Mouse (Mus musculus) testis, adult 2 months (tissue): ENCODE measurements at regions not wholly inside any gene's neighbourhood (a gene's known extent, or its start where the extent isn't known, plus 50 kb on each side); places are given as distances from the start of the nearest gene placed in this dataset.

Experiments used
- CTCF ChIP-seq: fragments of 200-500 bp; IDR thresholded peaks from 2 replicates; pipeline ENCODE4 v1.5.1; 2012; ENCODE audit warnings: low read depth, mild to moderate bottlenecking, inconsistent platforms, low read length, moderate library complexity; ENCODE audit not compliant: control insufficient read depth, insufficient read depth, insufficient replicate concordance
- POLR2A ChIP-seq: fragments of 200-500 bp; IDR thresholded peaks from 2 replicates; pipeline ENCODE4 v1.6.1; 2012; ENCODE audit warnings: low read depth, mild to moderate bottlenecking, inconsistent platforms, low read length, moderate library complexity; ENCODE audit not compliant: control insufficient read depth

DNA sequence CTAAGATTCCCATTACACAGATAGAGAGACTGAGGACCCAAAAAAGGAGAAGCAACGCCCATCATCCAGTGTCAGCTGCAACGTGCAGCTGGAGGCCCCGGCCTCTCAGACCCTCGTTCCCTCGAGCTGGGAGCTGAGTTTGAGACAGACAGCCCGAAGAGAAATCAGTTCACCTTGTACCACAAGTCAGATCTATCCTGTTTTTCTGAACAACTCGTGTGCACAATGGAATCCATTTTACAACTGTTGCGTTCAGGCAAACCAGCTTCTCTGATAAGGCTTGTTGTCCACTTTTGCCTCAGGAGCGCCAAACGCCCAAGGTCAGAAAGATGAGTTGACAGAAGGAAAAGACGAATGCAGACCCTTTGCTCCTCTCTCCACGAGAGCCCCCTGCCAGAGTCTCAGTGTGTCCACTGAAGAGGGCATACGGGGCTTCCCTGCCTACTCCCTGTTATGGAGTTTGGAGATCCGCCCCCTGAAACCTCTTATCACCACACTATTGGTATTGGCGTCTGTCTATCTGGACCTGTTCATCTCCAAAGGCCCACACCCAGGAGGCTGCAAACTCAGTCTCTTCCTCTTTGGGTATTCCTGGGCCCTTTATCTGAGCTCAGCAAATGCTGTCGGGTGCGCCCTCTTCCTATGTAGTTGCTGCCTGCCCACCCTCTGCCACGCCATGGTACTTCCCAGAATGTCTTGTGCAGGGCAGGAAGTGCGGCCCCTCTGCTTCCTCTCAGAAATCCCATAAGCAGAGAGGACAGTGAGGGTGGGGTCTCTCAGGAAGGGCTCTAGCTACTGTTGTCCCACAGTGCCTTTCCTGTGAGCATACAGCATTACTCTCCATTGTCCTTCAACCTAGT is 57.7 kb upstream of the Zmiz1 start:
- TF ChIP-seq CTCF (no peak), POLR2A (no peak)
